Mouse (Mus musculus) forebrain, embryonic 13.5 days (tissue): ENCODE results near the gene Gmds. TPM values are rescaled to one million over a fixed set of nuclear protein-coding genes. Genes with fewer than 3 reads are reported as not detected.

Source experiments
- ATAC-seq: fragments of 200-750 bp; cut with Nextera tagmentation; 2 replicates; pipeline ENCODE4 v1.8.0; 2017
- H3K27ac ChIP-seq: fragments of 300-500 bp; sonication (generic); 2 replicates; pipeline ENCODE4 v1.5.1; 2015; ENCODE audit warnings: inconsistent platforms, mild to moderate bottlenecking, moderate library complexity
- H3K27me3 ChIP-seq: fragments of 300-500 bp; sonication (generic); 2 replicates; pipeline ENCODE4 v1.6.1; 2015; ENCODE audit warnings: mild to moderate bottlenecking, inconsistent platforms
- H3K36me3 ChIP-seq: fragments of 300-500 bp; sonication (generic); 2 replicates; pipeline ENCODE4 v1.6.1; 2015; ENCODE audit warnings: mild to moderate bottlenecking, inconsistent platforms; ENCODE audit not compliant: poor library complexity, severe bottlenecking
- H3K4me1 ChIP-seq: fragments of 300-500 bp; sonication (generic); 2 replicates; pipeline ENCODE4 v1.6.1; 2015; ENCODE audit warnings: inconsistent platforms
- H3K4me2 ChIP-seq: fragments of 300-500 bp; sonication (generic); 2 replicates; pipeline ENCODE4 v1.6.1; 2015; ENCODE audit warnings: inconsistent platforms, mild to moderate bottlenecking, moderate library complexity
- H3K4me3 ChIP-seq: fragments of 300-500 bp; sonication (generic); 2 replicates; pipeline ENCODE4 v1.5.1; 2015; ENCODE audit warnings: mild to moderate bottlenecking, inconsistent platforms
- H3K9ac ChIP-seq: fragments of 300-500 bp; sonication (generic); 2 replicates; pipeline ENCODE4 v1.6.1; 2015; ENCODE audit warnings: mild to moderate bottlenecking, inconsistent platforms
- H3K9me3 ChIP-seq: fragments of 300-500 bp; sonication (generic); replicated peaks from 2 replicates; pipeline ENCODE4 v1.6.1; 2016; ENCODE audit warnings: inconsistent platforms
- WGBS: fragments of 180-500 bp; shearing (Covaris S2); methylation state at CpG from one replicate; pipeline ENCODE4 v1.1.7; 2015; 5-methylcytosine and 5-hydroxymethylcytosine counted together
- polyA plus RNA-seq: library from polyadenylated mRNA; unstranded; fragments of >200 nt; fragmentation: Nextera tagmentation; extraction: Ambion mirVana; gene quantifications from 2 replicates; pipeline ENCODE4 v1.2.1, GENCODE M21; 2015

Gene Gmds
- polyA plus RNA-seq, 1 experiment from 2014 or later: 28.5 TPM

- Histone ChIP-seq H3K27ac (no peak overlapping the region), H3K36me3 (no peaks in the 10 kb centered on the region), H3K27me3 (no peaks in the 10 kb centered on the region), H3K9ac (no peak overlapping the region), H3K4me2 (no peak overlapping the region), H3K4me3 (no peak overlapping the region), H3K9me3 (no peaks in the 10 kb centered on the region), H3K4me1 (no peaks in the 10 kb centered on the region)
- 83% methylated on average over 2 of the region's 2 CpGs for WGBS
- ATAC-seq: no peak
Measured at GRCm38 (mm10) chr13:32042748-32043147, 295.8 kb downstream of the Gmds start.

- H3K36me3 ChIP-seq: no peaks in the 10 kb centered on the region
- H3K4me3 ChIP-seq: no peak overlapping the region
- no peak overlapping the region for H3K27ac ChIP-seq
- no peaks in the 10 kb centered on the region for H3K27me3 ChIP-seq
- peaks cover 5% of the 10 kb centered on the region; the same call in 1 of the 2 replicates for H3K4me1 ChIP-seq
- ATAC-seq: no peak
- H3K4me2 ChIP-seq: no peak overlapping the region
- H3K9ac ChIP-seq: no peak overlapping the region
- H3K9me3 ChIP-seq: no peaks in the 10 kb centered on the region
- 98% methylated on average over 1 of the region's 1 CpGs for WGBS
Measured at GRCm38 (mm10) chr13:32040822-32041221, 297.7 kb downstream of the Gmds start.

DNA sequence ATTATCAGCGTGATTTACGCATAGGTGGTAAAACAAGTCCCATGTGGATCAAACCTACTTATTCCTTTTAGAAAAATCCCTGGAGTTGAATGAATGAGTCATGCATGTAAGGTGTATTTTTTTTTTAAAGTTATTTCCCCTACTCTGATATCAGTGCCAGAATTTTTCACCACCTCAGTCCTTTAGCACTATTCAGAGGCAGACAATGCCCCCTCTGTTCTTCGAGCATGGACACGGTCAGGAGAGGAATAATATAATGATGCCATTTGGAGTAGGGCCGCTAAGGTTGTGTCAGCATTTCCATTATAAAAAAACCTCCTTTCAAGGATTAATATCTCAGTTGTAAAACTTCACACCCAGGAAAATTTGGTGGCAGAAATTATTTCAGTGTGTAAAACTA, 301.6 kb downstream of the Gmds start:
- Histone ChIP-seq H3K4me1 (peaks cover 5% of the 10 kb centered on the region; the same call in 1 of the 2 replicates), H3K4me3 (no peak overlapping the region), H3K9me3 (no peaks in the 10 kb centered on the region), H3K27ac (no peak overlapping the region), H3K9ac (no peak overlapping the region), H3K36me3 (no peaks in the 10 kb centered on the region), H3K27me3 (no peaks in the 10 kb centered on the region), H3K4me2 (no peak overlapping the region)
- WGBS: 47% methylated on average over 5 of the region's 5 CpGs
- no peak for ATAC-seq

DNA sequence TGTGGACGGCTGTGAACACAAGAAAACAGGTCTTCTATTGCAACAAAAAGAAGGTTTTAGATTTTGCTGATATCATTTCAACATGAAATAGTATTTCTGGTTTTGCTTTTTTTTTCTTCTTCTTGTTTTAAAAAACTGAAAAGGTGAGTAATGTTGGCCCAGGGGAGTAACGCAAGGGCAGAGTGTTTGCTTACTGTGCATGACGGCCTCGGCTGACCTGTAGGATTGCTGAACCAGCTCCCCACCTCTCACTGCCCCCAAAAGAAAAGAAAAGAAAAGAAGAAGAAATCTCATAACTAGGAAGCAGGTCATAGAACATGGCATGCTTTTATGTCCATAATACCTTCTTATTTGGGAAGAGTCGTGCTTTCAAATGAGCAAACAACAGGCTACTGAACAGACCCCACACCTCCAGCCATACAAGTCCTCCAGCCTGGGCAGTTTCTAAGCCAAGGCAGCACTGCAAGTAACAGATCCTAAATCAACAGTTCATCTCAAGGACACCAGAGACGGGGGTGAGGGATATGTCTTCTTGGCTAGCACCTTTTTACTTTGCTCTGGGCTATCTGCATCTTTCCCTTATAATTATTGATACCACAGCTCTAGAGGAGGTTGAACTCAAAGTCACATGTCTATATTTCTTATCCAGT, 303.6 kb downstream of the Gmds start:
- H3K27me3 ChIP-seq: no peaks in the 10 kb centered on the region
- H3K27ac ChIP-seq: no peak overlapping the region
- H3K4me1 ChIP-seq: peaks cover 5% of the 10 kb centered on the region; the same call in 1 of the 2 replicates
- ATAC-seq: no peak
- no peak overlapping the region for H3K9ac ChIP-seq
- no peak overlapping the region for H3K4me3 ChIP-seq
- H3K4me2 ChIP-seq: no peak overlapping the region
- no peaks in the 10 kb centered on the region for H3K36me3 ChIP-seq
- no peaks in the 10 kb centered on the region for H3K9me3 ChIP-seq
- 87% methylated on average over 6 of the region's 6 CpGs for WGBS

DNA sequence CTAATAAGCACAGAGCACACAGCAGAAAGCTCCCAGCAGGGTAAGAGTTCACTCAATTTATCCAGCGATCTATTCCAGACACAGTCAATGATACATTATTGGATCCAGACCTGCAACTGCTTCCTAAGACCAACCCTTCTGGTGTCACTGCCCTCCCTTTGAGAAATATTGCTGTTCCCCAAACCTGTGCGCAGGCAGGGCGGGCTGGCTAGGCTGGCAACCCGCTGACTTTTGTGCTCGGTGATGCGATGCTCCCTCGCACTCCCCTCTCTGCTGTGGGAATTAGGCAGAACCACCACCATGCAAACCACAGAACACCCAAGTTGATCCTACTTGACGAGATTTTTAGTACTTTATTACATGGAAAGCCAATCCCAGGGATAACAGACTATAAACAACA, 304.4 kb downstream of the Gmds start:
- ATAC-seq: no peak
- Histone ChIP-seq H3K36me3 (no peaks in the 10 kb centered on the region), H3K9ac (no peak overlapping the region), H3K4me3 (no peak overlapping the region), H3K4me1 (peaks cover 5% of the 10 kb centered on the region; the same call in 1 of the 2 replicates), H3K4me2 (no peak overlapping the region), H3K27ac (no peak overlapping the region), H3K9me3 (no peaks in the 10 kb centered on the region), H3K27me3 (no peaks in the 10 kb centered on the region)
- 46% methylated on average over 8 of the region's 8 CpGs for WGBS

DNA sequence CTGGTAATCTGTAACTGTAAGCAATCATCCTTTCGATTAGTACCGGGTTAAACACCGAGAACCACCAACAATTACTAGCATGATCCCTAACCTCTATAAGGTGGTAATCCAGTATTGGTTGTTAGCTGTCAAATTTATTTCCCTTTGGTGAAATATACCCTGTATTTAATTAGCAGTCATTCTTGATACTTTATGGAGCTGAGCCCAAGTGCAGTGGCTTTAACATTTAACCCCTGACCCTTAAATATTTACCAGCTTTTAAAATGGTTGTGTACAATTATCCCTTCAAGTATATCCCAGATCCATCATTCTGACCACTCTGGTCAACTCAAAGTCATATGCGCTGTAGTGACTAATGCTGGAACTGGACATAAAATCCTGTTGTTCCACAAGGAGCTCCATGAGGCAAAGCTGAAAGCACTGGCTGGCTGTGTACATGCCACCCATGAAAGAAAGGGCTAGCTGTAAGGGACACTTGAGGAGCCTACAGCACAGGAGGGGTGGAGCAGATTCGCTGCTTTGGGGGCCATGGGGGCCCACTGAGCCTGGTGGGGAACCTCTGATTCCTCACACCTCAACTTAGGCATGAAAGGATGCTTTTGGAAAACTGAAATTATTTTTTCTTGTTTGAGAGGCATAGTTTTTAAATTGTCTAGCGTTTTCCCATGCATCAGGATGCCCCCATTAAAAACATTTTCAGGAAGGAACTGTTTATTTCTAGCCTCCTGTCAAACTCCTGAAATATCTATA, 312.1 kb downstream of the Gmds start:
- H3K27me3 ChIP-seq: no peaks in the 10 kb centered on the region
- no peak for ATAC-seq
- 92% methylated on average over 6 of the region's 6 CpGs for WGBS
- no peak overlapping the region for H3K4me3 ChIP-seq
- no peak overlapping the region for H3K4me2 ChIP-seq
- no peaks in the 10 kb centered on the region for H3K36me3 ChIP-seq
- no peak overlapping the region for H3K27ac ChIP-seq
- H3K9me3 ChIP-seq: no peaks in the 10 kb centered on the region
- peaks cover 5% of the 10 kb centered on the region; the same call in 1 of the 2 replicates for H3K4me1 ChIP-seq
- no peak overlapping the region for H3K9ac ChIP-seq

GRCm38 (mm10) chr13:32024822-32025221, 313.7 kb downstream of the Gmds start:
- Histone ChIP-seq H3K9me3 (no peaks in the 10 kb centered on the region), H3K27ac (no peak overlapping the region), H3K36me3 (no peaks in the 10 kb centered on the region), H3K4me2 (no peak overlapping the region), H3K4me1 (peaks cover 18% of the 10 kb centered on the region), H3K4me3 (no peak overlapping the region), H3K9ac (no peak overlapping the region), H3K27me3 (no peaks in the 10 kb centered on the region)
- no peak for ATAC-seq

DNA sequence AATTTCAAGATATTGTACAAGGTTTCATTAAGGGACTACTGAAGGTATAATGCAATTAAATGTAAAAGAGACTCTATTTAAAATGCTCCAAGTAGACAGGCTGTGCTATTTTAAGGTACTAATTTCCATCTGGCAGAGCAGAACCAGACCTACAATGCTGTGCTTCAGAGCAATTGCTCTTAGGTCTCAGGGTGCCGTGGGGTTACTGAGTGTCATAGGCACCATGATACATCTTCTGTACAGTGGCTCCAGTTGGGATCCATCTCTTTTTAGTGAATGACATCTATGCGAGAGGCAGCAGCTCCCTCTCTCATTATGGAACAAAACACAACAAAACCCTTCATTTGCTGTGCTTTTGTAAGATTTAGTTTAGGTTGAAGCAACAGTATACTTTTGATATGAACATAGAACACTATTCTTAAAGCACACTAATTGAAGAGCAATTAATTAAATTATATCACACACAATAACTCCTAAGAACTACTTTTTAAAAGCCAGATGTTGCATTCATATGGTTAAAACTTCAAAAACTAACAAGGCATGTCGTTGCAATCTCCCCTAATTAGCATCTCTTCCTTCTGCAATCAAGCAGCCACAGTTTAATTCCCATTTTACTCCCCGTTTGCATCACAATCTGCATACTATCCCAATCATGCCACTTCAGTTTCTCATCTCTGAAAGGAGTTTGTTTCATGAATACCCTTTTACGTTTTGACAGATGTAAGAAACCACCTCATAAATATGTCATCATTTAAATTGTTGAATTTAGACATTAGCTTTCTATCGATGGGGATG, 317.9 kb downstream of the Gmds start:
- H3K9ac ChIP-seq: no peak overlapping the region
- no peaks in the 10 kb centered on the region for H3K36me3 ChIP-seq
- H3K9me3 ChIP-seq: no peaks in the 10 kb centered on the region
- 27% methylated on average over 6 of the region's 6 CpGs for WGBS
- no peak overlapping the region for H3K4me3 ChIP-seq
- no peak overlapping the region for H3K4me2 ChIP-seq
- no peaks in the 10 kb centered on the region for H3K27me3 ChIP-seq
- H3K4me1 ChIP-seq: peaks cover 30% of the 10 kb centered on the region
- peak; percentile 80 for ATAC-seq
- no peak overlapping the region for H3K27ac ChIP-seq

DNA sequence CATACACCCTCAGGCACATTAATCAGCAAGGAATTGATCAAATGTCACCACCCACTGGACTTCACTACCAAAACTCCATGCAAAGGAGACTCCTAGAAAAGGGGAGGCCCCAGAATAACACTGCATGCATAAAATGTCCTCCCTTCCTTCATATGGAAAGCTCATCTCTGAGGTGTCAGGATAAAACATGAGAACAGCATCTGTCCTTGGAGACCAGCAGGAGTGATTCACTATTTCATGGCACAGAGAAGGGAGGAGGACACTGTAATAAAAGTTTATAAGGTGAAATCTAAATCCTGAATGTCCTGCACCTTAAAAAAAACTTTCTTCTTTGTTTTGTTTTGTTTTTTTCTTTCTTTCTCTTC, 319.3 kb downstream of the Gmds start:
- Histone ChIP-seq H3K36me3 (no peaks in the 10 kb centered on the region), H3K4me1 (peaks cover 25% of the 10 kb centered on the region), H3K4me2 (no peak overlapping the region), H3K27ac (no peak overlapping the region), H3K27me3 (no peaks in the 10 kb centered on the region), H3K9ac (no peak overlapping the region), H3K9me3 (no peaks in the 10 kb centered on the region), H3K4me3 (no peak overlapping the region)
- no peak for ATAC-seq

- no peak overlapping the region for H3K4me2 ChIP-seq
- no peaks in the 10 kb centered on the region for H3K9me3 ChIP-seq
- H3K9ac ChIP-seq: no peak overlapping the region
- peaks cover 25% of the 10 kb centered on the region for H3K4me1 ChIP-seq
- 25% methylated on average over 4 of the region's 4 CpGs for WGBS
- ATAC-seq: peak; percentile 77
- no peak overlapping the region for H3K27ac ChIP-seq
- H3K36me3 ChIP-seq: no peaks in the 10 kb centered on the region
- no peak overlapping the region for H3K4me3 ChIP-seq
- no peaks in the 10 kb centered on the region for H3K27me3 ChIP-seq
Measured at GRCm38 (mm10) chr13:32018518-32019255, 319.9 kb downstream of the Gmds start.

GRCm38 (mm10) chr13:32008802-32009201, 329.7 kb downstream of the Gmds start:
- 24% methylated on average over 4 of the region's 4 CpGs for whole genome bisulfite sequencing
- Histone ChIP-seq H3K4me1 (no peaks in the 10 kb centered on the region), H3K9me3 (no peaks in the 10 kb centered on the region), H3K27me3 (no peaks in the 10 kb centered on the region), H3K36me3 (no peaks in the 10 kb centered on the region), H3K27ac (no peak overlapping the region), H3K4me2 (no peak overlapping the region), H3K4me3 (no peak overlapping the region), H3K9ac (no peak overlapping the region)
- no peak for ATAC-seq
